Mouse (Mus musculus) cortical plate, adult 2 months (tissue): Measurements from ENCODE around the gene Nek1.

Experiments used
- CTCF ChIP-seq: fragments of 200-500 bp; IDR thresholded peaks from 2 replicates; pipeline ENCODE4 v1.5.1; 2011; ENCODE audit warnings: mild to moderate bottlenecking, control low read depth, low read length; ENCODE audit not compliant: insufficient read depth; ENCODE audit errors: extremely low read depth
- POLR2A ChIP-seq: fragments of 200-500 bp; IDR thresholded peaks from 2 replicates; pipeline ENCODE4 v1.6.1; 2011; ENCODE audit warnings: mild to moderate bottlenecking, low read length, control low read depth; ENCODE audit not compliant: insufficient read depth; ENCODE audit errors: extremely low read depth

DNA sequence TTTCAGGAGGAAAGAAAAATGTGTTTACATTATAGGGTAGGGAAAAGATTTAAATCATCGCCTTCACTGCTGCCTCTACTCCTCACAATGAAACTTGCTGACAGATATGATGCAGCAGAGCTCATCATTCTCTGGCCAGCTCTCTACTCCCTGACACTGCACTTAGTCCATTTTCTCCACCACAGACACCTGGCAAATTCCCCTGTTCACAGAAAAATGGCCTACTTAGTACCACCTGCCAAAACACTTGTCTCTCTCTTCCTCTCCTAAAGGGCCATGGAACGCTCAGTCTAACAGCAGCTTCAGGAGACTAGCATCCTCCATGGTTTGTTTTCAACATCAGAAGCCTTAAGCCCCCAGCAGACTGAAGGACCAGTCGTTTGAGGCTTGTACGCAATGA is 41.7 kb upstream of the Nek1 start:
- TF ChIP-seq CTCF (no peak), POLR2A (no peak)
